Mouse (Mus musculus): ENCODE measurements at regions not wholly inside any gene's neighbourhood (a gene's known extent, or its start where the extent isn't known, plus 50 kb on each side); places are given as distances from the start of the nearest gene placed in this dataset.

DNA sequence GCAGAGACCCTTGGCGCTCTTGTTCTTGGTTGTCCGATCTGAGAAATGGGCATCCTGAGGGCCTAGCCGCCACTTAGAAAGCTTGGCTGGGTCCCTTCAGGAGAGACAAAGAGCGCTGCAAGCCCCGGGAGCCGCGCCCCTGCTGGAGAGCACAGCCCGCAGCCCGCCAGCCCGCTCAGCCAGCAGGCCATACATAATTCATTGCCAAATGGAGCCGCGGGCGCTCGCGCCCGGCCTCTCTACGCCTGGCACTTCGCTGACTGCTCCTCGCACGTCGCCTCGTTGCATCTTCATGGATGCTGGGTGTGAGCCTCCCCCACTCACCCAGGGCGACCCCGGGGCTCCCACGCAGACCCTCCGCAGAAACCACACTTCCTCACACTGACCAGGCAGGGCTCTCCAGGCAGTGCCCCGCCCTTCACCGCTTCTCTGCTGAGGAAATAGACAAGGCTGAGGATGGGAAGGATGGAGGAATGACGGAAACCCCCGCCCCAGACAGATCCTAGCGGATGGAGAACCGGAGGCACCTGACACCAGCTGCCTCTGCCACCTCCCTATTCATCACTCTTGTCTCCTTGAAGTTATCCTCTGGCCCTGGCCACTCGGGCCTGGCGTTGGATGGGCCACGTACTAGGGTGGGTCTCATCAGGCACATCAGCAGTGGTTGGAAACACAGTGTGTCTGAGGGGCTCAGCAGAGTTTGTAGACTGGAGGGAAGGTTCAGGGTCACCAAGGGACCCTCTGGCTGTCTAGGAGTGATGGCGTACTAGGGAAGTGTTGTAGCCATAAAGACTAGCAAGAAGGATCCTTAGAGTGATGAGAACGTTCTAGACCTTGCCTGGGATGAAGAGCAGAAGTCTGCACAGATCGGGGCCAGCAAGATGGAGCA lies 77.6 kb downstream of the 1700001O22Rik start:
- H3K4me3 ChIP-seq (replicated peaks; ENCODE audit: extremely low read depth, low read depth, low read length): no peak overlapping the region
- H3K4me1 ChIP-seq (ENCODE audit: control insufficient read depth, insufficient read depth, low read length): peaks cover 5% of the 10 kb centered on the region; the same call in 1 of the 2 replicates
- no peak for DNase-seq

GRCm38 (mm10) chr2:30725186-30725585 lies 78.3 kb downstream of the 1700001O22Rik start:
- no peak overlapping the region for H3K4me3 ChIP-seq (replicated peaks; ENCODE audit: extremely low read depth, low read depth, low read length)
- TF ChIP-seq POLR2A (IDR thresholded peaks at IDR 0.05; ENCODE audit: borderline replicate concordance, extremely low read depth, low read depth, low read length) (no peak), CTCF (IDR thresholded peaks at IDR 0.05; ENCODE audit: insufficient read depth, low read length) (no peak)
- 75% methylated on average over 10 of the region's 10 CpGs for WGBS
- peaks cover 7% of the 10 kb centered on the region; the same call in 1 of the 2 replicates for H3K4me1 ChIP-seq (ENCODE audit: control insufficient read depth, insufficient read depth, low read length)
- no peak for DNase-seq

More for the DNA sequence above, 77.6 kb downstream of the 1700001O22Rik start:
- no peak for TF ChIP-seq CTCF (IDR thresholded peaks at IDR 0.05; ENCODE audit: insufficient read depth, low read length)
- no peak for TF ChIP-seq POLR2A (IDR thresholded peaks at IDR 0.05; ENCODE audit: borderline replicate concordance, extremely low read depth, low read depth, low read length)
- whole genome bisulfite sequencing: 24% methylated on average over 38 of the region's 38 CpGs

- TF ChIP-seq CTCF (IDR thresholded peaks at IDR 0.05; ENCODE audit: insufficient read depth, low read length): no peak
- TF ChIP-seq POLR2A (IDR thresholded peaks at IDR 0.05; ENCODE audit: borderline replicate concordance, extremely low read depth, low read depth, low read length): no peak
- DNase-seq: no peak
- H3K4me3 ChIP-seq (replicated peaks; ENCODE audit: extremely low read depth, low read depth, low read length): no peak overlapping the region
- peaks cover 9% of the 10 kb centered on the region for H3K4me1 ChIP-seq (ENCODE audit: control insufficient read depth, insufficient read depth, low read length)
Observed at GRCm38 (mm10) chr2:30724521-30724920, 78.9 kb downstream of the 1700001O22Rik start.

DNA sequence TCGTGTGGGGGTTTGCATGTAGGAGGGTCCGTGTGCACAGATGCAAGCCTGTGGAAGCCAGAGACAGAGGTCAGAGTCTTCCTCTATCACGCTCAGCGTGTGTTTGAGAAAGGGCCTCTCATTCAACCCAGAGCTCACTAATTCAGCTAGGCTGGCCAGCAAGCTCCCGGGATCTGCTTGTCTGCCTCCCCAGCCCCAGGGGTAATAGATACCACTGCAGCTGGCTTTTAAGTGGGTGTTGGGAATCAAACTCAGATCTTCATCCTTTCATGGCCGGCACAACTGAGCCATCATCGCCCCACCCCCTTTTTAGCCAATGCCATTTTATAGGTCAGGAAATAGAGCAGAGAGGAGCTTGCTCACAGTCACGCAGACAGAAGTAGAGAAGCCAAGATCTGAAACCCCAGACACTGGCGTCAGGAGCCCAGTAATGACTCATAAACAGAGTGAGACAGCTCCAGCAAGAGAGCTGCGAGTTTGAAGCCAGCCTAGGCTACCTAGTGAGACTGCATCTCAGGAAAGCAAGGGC lies 80.3 kb downstream of the 1700001O22Rik start:
- Histone ChIP-seq H3K4me3 (replicated peaks; ENCODE audit: extremely low read depth, low read depth, low read length) (no peak overlapping the region), H3K4me1 (ENCODE audit: control insufficient read depth, insufficient read depth, low read length) (peaks cover 18% of the 10 kb centered on the region)
- DNase-seq: no peak
- 56% methylated on average over 10 of the region's 10 CpGs for WGBS
- TF ChIP-seq POLR2A (IDR thresholded peaks at IDR 0.05; ENCODE audit: borderline replicate concordance, extremely low read depth, low read depth, low read length) (no peak), CTCF (IDR thresholded peaks at IDR 0.05; ENCODE audit: insufficient read depth, low read length) (no peak)

DNA sequence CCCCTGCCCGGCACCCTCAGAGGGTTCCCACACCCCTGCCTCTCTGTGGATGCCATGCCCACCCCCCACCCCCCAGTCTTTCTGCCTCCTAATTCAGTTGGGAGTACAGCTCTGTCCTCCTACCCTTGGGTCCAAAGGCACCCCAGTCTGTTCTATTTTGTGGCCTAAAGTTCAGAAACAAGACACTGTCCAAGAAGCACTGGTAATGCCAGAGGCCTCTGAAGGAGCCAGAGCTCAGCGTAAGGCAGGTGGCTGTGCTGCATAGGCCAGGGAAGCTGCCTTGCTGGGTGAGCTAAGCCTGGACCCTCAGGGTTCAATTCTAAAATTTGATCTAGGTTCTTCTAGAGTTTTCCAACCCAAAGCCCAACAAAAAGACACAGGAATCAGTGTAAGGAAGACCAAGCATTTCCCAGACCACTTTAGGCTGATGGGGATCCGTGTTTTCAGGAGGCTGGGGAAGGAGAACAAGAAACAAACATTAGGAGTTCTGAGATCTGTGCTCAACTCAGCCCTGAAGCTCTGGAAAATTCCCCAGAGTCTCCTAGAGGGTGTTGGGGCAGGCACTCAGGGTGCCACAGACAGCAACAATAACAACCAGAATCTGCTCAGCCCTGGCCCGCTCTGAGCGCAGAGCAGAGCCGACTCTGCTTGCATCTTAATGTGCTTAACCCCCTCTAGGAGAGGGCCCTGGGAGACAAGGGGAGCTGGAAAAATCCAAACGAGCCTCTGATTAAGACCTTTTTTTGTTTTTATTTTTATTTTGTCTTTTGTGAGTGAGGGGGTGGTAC lies 81.0 kb downstream of the 1700001O22Rik start:
- TF ChIP-seq CTCF (IDR thresholded peaks at IDR 0.05; ENCODE audit: insufficient read depth, low read length): no peak
- TF ChIP-seq POLR2A (IDR thresholded peaks at IDR 0.05; ENCODE audit: borderline replicate concordance, extremely low read depth, low read depth, low read length): no peak
- 70% methylated on average over 7 of the region's 7 CpGs for WGBS
- DNase-seq: no peak
- H3K4me1 ChIP-seq (ENCODE audit: control insufficient read depth, insufficient read depth, low read length): peaks cover 25% of the 10 kb centered on the region
- no peak overlapping the region for H3K4me3 ChIP-seq (replicated peaks; ENCODE audit: extremely low read depth, low read depth, low read length)

DNA sequence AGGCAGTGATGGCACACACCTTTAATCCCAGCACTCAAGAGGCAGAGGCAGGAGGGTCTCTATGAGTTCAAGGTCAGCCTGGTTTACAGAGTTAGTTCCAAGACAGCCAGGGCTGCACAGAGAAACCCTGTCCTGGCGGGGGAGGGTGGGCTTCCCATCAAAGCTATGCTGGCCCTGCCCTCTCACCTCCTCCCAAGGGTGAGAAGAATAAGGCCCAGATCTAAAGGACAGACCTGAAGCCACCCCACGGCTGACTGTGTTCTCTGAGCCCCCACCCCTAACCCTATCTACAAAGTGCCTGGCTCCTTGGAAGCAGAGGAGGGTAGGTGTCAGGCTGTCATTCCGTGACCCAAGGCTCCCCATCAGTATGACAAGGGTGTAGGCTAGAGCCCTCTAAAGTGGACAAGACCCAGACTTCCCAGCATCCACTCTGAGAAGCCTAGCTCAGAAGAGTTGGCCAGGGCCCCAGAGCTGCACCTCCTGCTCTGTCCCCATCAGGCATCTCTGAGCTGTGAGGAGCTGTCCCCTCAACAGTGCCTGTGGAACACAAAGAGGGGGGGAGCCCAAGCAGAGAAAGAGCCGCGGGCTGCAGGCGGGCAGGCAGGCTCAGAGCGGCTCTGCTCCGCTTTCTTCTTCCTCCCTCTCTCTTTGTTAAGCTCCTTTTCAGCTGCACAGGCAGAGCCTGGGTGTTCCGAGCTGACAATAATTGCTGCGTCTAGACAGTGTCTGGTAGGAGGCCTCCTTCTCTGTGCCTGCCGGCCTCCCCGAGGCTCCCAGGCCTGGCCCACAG lies 81.8 kb downstream of the 1700001O22Rik start:
- WGBS: 58% methylated on average over 12 of the region's 12 CpGs
- Histone ChIP-seq H3K4me1 (ENCODE audit: control insufficient read depth, insufficient read depth, low read length) (peaks cover 28% of the 10 kb centered on the region), H3K4me3 (replicated peaks; ENCODE audit: extremely low read depth, low read depth, low read length) (no peak overlapping the region)
- no peak for DNase-seq
- no peak for TF ChIP-seq POLR2A (IDR thresholded peaks at IDR 0.05; ENCODE audit: borderline replicate concordance, extremely low read depth, low read depth, low read length)
- no peak for TF ChIP-seq CTCF (IDR thresholded peaks at IDR 0.05; ENCODE audit: insufficient read depth, low read length)

DNA sequence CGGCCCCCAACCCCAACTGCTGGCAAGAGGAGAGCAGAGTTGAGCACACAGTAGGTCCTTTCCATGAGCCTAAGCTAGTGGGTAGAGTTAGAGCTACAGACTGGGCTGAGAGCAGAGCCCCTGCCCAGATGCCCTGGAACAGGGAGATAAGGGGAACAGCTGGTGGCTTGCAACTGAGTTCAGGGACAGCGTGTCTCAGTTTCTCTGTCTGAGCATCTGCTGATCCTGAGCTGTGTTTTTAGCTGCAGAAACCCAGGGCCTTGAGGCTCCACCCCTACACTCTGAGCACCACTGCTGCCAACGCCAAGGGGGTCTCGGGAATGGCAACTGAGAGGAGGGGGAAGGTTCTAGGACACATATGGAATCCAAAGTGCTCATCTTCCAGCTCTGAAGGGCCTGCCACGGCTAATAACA lies 82.4 kb downstream of the 1700001O22Rik start:
- WGBS: 81% methylated on average over 5 of the region's 5 CpGs
- DNase-seq: no peak
- no peak for TF ChIP-seq CTCF (IDR thresholded peaks at IDR 0.05; ENCODE audit: insufficient read depth, low read length)
- no peak for TF ChIP-seq POLR2A (IDR thresholded peaks at IDR 0.05; ENCODE audit: borderline replicate concordance, extremely low read depth, low read depth, low read length)
- Histone ChIP-seq H3K4me1 (ENCODE audit: control insufficient read depth, insufficient read depth, low read length) (peaks cover 28% of the 10 kb centered on the region), H3K4me3 (replicated peaks; ENCODE audit: extremely low read depth, low read depth, low read length) (no peak overlapping the region)

GRCm38 (mm10) chr2:30720291-30720690 lies 83.2 kb downstream of the 1700001O22Rik start:
- 73% methylated on average over 5 of the region's 5 CpGs for WGBS
- peaks cover 24% of the 10 kb centered on the region for H3K4me1 ChIP-seq (ENCODE audit: control insufficient read depth, insufficient read depth, low read length)
- no peak for DNase-seq
- H3K4me3 ChIP-seq (replicated peaks; ENCODE audit: extremely low read depth, low read depth, low read length): no peak overlapping the region
- no peak for TF ChIP-seq CTCF (IDR thresholded peaks at IDR 0.05; ENCODE audit: insufficient read depth, low read length)
- TF ChIP-seq POLR2A (IDR thresholded peaks at IDR 0.05; ENCODE audit: borderline replicate concordance, extremely low read depth, low read depth, low read length): no peak
